Mouse (Mus musculus): ENCODE measurements around the gene Setx. TPM values are rescaled to one million over a fixed set of nuclear protein-coding genes. Genes with fewer than 3 reads are reported as not detected.
A peak's percentile ranks its signal among the peaks of the same experiment; 100 is the strongest.

The Setx gene
- polyA plus RNA-seq, 1 experiment from 2014 or later, result 9.3 TPM

DNA sequence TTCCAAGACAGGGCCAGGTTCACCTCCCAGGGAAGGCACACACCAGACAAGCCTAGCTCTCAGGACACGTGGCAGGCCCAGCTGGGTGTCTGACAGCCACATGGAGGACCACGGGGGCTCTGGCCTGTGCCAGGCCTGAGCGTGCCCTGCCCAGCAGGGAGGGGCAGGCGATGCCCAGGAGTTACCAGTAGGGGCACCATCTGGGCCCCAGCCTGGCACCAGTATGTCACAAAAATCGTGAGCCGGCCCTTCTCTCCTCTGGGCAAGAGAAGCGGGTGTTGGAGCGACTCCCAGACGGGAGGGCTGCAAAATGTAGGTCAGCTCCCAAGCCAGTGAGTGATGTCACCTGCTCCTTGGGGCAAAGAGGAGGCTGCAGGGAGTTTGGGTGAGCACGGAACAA lies 93.9 kb downstream of the Setx start:
- no peak for DNase-seq (ENCODE audit: low spot score)
- no peaks in the 10 kb centered on the region for H3K4me1 ChIP-seq (ENCODE audit: control insufficient read depth, insufficient read depth, low read length)
- no peak overlapping the region for H3K4me3 ChIP-seq (ENCODE audit: low read depth, low read length)
- no peak for ATAC-seq (ENCODE audit: low read depth)
- WGBS, result 76% methylated on average over 10 of the region's 10 CpGs
- H3K27me3 ChIP-seq (replicated peaks; ENCODE audit: control insufficient read depth, insufficient read depth, low read length), result no peaks in the 10 kb centered on the region
- no peak overlapping the region for H3K4me2 ChIP-seq (ENCODE audit: low read depth, low read length)
- H3K36me3 ChIP-seq (ENCODE audit: control insufficient read depth, insufficient read depth, low read length), result no peaks in the 10 kb centered on the region
- no peak overlapping the region for H3K27ac ChIP-seq (replicated peaks; ENCODE audit: low read depth, low read length)
- no peak overlapping the region for H3K9ac ChIP-seq (ENCODE audit: low read depth, low read length)
- H3K9me3 ChIP-seq (ENCODE audit: control insufficient read depth, low read length), result no peaks in the 10 kb centered on the region

DNA sequence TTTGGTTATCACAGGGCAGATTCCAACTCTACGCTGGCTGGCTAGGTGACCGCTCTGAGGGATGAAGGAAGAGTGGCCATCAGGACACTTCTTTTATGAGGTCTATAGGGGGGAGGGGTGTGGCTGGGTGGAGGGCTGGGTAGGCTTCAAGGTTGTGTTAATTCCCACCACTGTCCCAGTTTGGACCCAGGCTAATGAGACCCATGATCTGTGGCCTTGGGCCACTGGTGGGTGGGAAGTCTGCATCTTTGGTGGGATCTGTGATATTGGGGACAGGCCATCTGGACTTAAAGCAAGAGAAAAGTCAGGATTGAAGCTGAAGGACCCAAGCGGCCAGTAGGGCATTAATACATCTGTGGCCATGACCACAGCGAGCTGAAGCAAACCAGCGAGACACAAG lies 94.8 kb downstream of the Setx start:
- H3K9me3 ChIP-seq (ENCODE audit: control insufficient read depth, low read length), result no peaks in the 10 kb centered on the region
- H3K4me3 ChIP-seq (ENCODE audit: low read depth, low read length), result no peak overlapping the region
- DNase-seq (ENCODE audit: low spot score) (no peak), ATAC-seq (ENCODE audit: low read depth) (no peak)
- no peaks in the 10 kb centered on the region for H3K4me1 ChIP-seq (ENCODE audit: control insufficient read depth, insufficient read depth, low read length)
- H3K27me3 ChIP-seq (replicated peaks; ENCODE audit: control insufficient read depth, insufficient read depth, low read length), result no peaks in the 10 kb centered on the region
- WGBS, result 86% methylated on average over 5 of the region's 5 CpGs
- H3K27ac ChIP-seq (replicated peaks; ENCODE audit: low read depth, low read length), result no peak overlapping the region
- H3K4me2 ChIP-seq (ENCODE audit: low read depth, low read length), result no peak overlapping the region
- H3K9ac ChIP-seq (ENCODE audit: low read depth, low read length), result no peak overlapping the region
- H3K36me3 ChIP-seq (ENCODE audit: control insufficient read depth, insufficient read depth, low read length), result no peaks in the 10 kb centered on the region

GRCm38 (mm10) chr2:29222302-29222701 lies 98.3 kb downstream of the Setx start:
- H3K27ac ChIP-seq (replicated peaks; ENCODE audit: low read depth, low read length), result no peak overlapping the region
- no peak overlapping the region for H3K4me3 ChIP-seq (ENCODE audit: low read depth, low read length)
- no peak overlapping the region for H3K9ac ChIP-seq (ENCODE audit: low read depth, low read length)
- H3K9me3 ChIP-seq (ENCODE audit: control insufficient read depth, low read length), result no peaks in the 10 kb centered on the region
- WGBS, result 8% methylated on average over 4 of the region's 4 CpGs
- no peaks in the 10 kb centered on the region for H3K36me3 ChIP-seq (ENCODE audit: control insufficient read depth, insufficient read depth, low read length)
- no peaks in the 10 kb centered on the region for H3K4me1 ChIP-seq (ENCODE audit: control insufficient read depth, insufficient read depth, low read length)
- H3K27me3 ChIP-seq (replicated peaks; ENCODE audit: control insufficient read depth, insufficient read depth, low read length), result no peaks in the 10 kb centered on the region
- DNase-seq (ENCODE audit: low spot score), result peak; percentile 46
- no peak for ATAC-seq (ENCODE audit: low read depth)
- H3K4me2 ChIP-seq (ENCODE audit: low read depth, low read length), result no peak overlapping the region

- H3K36me3 ChIP-seq (ENCODE audit: control insufficient read depth, insufficient read depth, low read length), result no peaks in the 10 kb centered on the region
- H3K9me3 ChIP-seq (ENCODE audit: control insufficient read depth, low read length), result no peaks in the 10 kb centered on the region
- no peak overlapping the region for H3K27ac ChIP-seq (replicated peaks; ENCODE audit: low read depth, low read length)
- ATAC-seq (ENCODE audit: low read depth) (no peak), DNase-seq (ENCODE audit: low spot score) (no peak)
- H3K4me2 ChIP-seq (ENCODE audit: low read depth, low read length), result no peak overlapping the region
- H3K4me3 ChIP-seq (ENCODE audit: low read depth, low read length), result no peak overlapping the region
- H3K27me3 ChIP-seq (replicated peaks; ENCODE audit: control insufficient read depth, insufficient read depth, low read length), result no peaks in the 10 kb centered on the region
- 46% methylated on average over 7 of the region's 7 CpGs for WGBS
- H3K4me1 ChIP-seq (ENCODE audit: control insufficient read depth, insufficient read depth, low read length), result no peaks in the 10 kb centered on the region
- no peak overlapping the region for H3K9ac ChIP-seq (ENCODE audit: low read depth, low read length)
Observed at GRCm38 (mm10) chr2:29223591-29224262, 99.7 kb downstream of the Setx start.

DNA sequence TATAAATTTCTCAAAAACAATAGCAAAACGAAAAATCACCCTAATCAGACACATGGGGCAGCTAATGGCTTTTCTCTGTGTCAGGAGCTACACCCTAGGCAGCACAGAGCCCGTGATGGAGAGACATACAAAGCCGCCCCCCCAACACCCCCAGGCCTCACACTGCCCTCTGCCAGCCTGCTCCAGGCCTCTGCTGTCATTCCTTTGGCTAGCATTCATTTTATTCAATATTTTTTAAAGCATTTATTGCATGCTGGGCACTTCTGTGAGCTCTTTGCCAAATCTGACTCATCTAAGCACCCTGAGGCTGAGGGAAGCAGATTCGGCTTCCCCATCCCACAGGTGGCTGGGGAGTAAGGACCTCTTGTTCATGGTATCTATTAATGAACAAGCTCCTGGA lies 102.7 kb downstream of the Setx start:
- ATAC-seq (ENCODE audit: low read depth), result no peak

GRCm38 (mm10) chr2:29230191-29230835 lies 106.3 kb downstream of the Setx start:
- ATAC-seq (ENCODE audit: low read depth), result no peak
- WGBS, result 62% methylated on average over 9 of the region's 9 CpGs

More for the DNA sequence above, 102.7 kb downstream of the Setx start:
- no peak overlapping the region for H3K4me2 ChIP-seq (ENCODE audit: low read depth, low read length)
- no peak overlapping the region for H3K4me3 ChIP-seq (ENCODE audit: low read depth, low read length)
- H3K27ac ChIP-seq (replicated peaks; ENCODE audit: low read depth, low read length), result no peak overlapping the region
- DNase-seq (ENCODE audit: low spot score), result no peak
- WGBS, result 64% methylated on average over 4 of the region's 4 CpGs
- H3K9ac ChIP-seq (ENCODE audit: low read depth, low read length), result no peak overlapping the region
- H3K9me3 ChIP-seq (ENCODE audit: control insufficient read depth, low read length), result no peaks in the 10 kb centered on the region
- no peaks in the 10 kb centered on the region for H3K4me1 ChIP-seq (ENCODE audit: control insufficient read depth, insufficient read depth, low read length)
- no peaks in the 10 kb centered on the region for H3K36me3 ChIP-seq (ENCODE audit: control insufficient read depth, insufficient read depth, low read length)
- no peaks in the 10 kb centered on the region for H3K27me3 ChIP-seq (replicated peaks; ENCODE audit: control insufficient read depth, insufficient read depth, low read length)

More at GRCm38 (mm10) chr2:29230191-29230835, 106.3 kb downstream of the Setx start:
- Histone ChIP-seq H3K4me2 (ENCODE audit: low read depth, low read length) (no peak overlapping the region), H3K36me3 (ENCODE audit: control insufficient read depth, insufficient read depth, low read length) (no peaks in the 10 kb centered on the region), H3K27ac (replicated peaks; ENCODE audit: low read depth, low read length) (no peak overlapping the region), H3K4me3 (ENCODE audit: low read depth, low read length) (no peak overlapping the region), H3K4me1 (ENCODE audit: control insufficient read depth, insufficient read depth, low read length) (peaks cover 13% of the 10 kb centered on the region; the same call in 1 of the 2 replicates), H3K9me3 (ENCODE audit: control insufficient read depth, low read length) (no peaks in the 10 kb centered on the region), H3K27me3 (replicated peaks; ENCODE audit: control insufficient read depth, insufficient read depth, low read length) (no peaks in the 10 kb centered on the region), H3K9ac (ENCODE audit: low read depth, low read length) (no peak overlapping the region)
- no peak for DNase-seq (ENCODE audit: low spot score)

Other genes starting within 250 kb of the Setx start
- gene Barhl1, start 207.5 kb upstream of the Setx start, polyA plus RNA-seq (2014; fragmentation: Nextera tagmentation; extraction: Ambion mirVana), result 0.11 TPM in 1 of 2 replicates, not detected in the other
- gene Cfap77, start 69.1 kb upstream of the Setx start, polyA plus RNA-seq (2014; fragmentation: Nextera tagmentation; extraction: Ambion mirVana), result 0.29 and 0.79 TPM in 2 replicates
- 7.0 and 7.4 TPM in 2 replicates for gene Ttf1, start 63.9 kb upstream of the Setx start, polyA plus RNA-seq (2014; fragmentation: Nextera tagmentation; extraction: Ambion mirVana)
- gene Ntng2, start 128.8 kb downstream of the Setx start, polyA plus RNA-seq (2014; fragmentation: Nextera tagmentation; extraction: Ambion mirVana), result 0.85 and 1.0 TPM in 2 replicates
- 50.1 and 50.9 TPM in 2 replicates for gene Med27, start 222.6 kb downstream of the Setx start, polyA plus RNA-seq (2014; fragmentation: Nextera tagmentation; extraction: Ambion mirVana)

Data from embryonic facial prominence, embryonic 14.5 days (tissue).